Mouse (Mus musculus): ENCODE results near the gene Il12a.

- TF ChIP-seq CTCF (IDR thresholded peaks at IDR 0.05; ENCODE audit: control insufficient read depth, insufficient read depth, insufficient read length) (no peak), MAX (IDR thresholded peaks at IDR 0.05) (no peak), FOSL1 (IDR thresholded peaks at IDR 0.05; ENCODE audit: insufficient read depth, low read length, poor library complexity, severe bottlenecking) (no peak), USF1 (IDR thresholded peaks at IDR 0.05; ENCODE audit: low read depth) (no peak), MYOG (IDR thresholded peaks at IDR 0.05; ENCODE audit: control insufficient read depth, extremely low read depth, insufficient read length) (no peak), CEBPB (IDR thresholded peaks at IDR 0.05; ENCODE audit: low read depth) (no peak), MYOD1 (IDR thresholded peaks at IDR 0.05; ENCODE audit: control insufficient read depth, insufficient read length, low read depth) (no peak)
These were observed 20.0 kb downstream of the Il12a start for GRCm38 (mm10) chr3:68710436-68710835.

Data from C2C12 (cell line).